Mouse (Mus musculus) cerebellum, adult 9-10 months (tissue): ENCODE measurements around the gene Olfr523.
A peak's percentile ranks its signal among the peaks of the same experiment; 100 is the strongest.

Experiments used
- DNase-seq: peaks from one replicate; pipeline ENCODE4 v3.0.0; 2022

Gene Olfr523

GRCm38 (mm10) chr7:140184206-140184605, 11.2 kb downstream of the Olfr523 start:
- no peak for DNase-seq

GRCm38 (mm10) chr7:140186646-140187620, 13.9 kb downstream of the Olfr523 start:
- no peak for DNase-seq

GRCm38 (mm10) chr7:140187721-140188390, 14.8 kb downstream of the Olfr523 start:
- DNase-seq = no peak

DNA sequence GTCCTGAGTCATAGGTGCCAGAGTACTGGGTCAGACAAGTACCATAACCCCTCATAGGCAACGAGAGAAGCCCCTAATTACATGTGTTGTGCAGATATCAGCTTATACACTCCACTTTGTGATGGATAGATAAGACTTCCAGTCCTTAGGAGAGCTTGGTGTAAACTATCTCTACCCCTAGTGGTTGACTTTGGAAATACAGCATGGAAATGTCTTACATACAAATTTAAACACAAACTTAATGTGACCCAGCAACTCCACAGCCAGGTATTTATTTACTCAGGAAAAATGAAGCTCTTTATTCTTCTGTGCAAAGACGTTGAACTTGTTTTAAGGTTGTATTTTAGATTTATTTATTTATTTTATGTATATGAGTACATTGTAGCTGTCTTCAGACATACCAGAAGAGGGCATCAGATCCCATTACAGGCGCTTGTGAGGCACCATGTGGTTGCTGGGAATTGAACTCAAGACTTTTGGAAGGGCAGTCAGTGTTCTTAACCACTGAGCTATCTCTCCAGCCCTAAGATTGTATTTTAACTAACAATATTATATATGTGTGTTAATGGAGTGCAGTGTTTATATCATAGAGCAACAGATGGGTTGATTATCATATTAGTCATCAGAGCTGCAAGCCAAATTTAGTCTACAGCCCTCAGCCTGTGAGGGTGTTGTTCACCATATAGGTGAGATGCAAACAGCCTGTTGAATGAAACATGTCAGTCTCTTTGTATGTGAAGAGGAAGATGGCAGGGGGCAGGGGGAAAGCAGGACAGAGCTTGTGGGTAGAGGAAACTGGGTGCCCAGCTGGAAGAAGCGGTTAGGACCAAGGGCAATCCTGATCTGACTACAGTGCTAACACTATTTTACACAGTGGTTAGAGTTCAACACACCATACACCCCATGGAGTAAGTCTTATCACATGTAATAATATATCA, 15.6 kb downstream of the Olfr523 start:
- DNase-seq = peak; percentile 24

GRCm38 (mm10) chr7:140190435-140190834, 17.4 kb downstream of the Olfr523 start:
- DNase-seq = no peak

DNA sequence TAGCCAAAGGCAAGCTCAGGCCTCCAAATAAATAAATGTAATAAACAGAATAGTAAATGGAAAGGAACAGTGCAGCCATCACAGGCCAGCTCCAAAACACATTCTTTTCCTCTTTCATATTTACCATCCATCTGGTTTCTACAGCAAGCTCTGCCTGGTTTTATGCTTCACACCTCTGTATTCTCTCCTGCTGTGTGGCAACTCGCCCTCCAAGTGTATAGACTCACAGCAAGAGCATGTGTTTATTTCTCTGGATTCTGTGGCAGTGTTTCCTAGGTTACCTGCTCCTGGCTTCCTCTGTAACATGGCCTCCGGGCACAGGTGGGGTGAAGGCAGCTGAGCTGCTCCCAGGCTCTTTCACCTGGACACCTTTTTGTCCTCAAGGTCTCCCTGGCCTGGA, 19.4 kb downstream of the Olfr523 start:
- no peak for DNase-seq

- no peak for DNase-seq
Measured at GRCm38 (mm10) chr7:140192851-140193250, 19.8 kb downstream of the Olfr523 start.

- DNase-seq = no peak
Measured at GRCm38 (mm10) chr7:140194031-140194430, 21.0 kb downstream of the Olfr523 start.

GRCm38 (mm10) chr7:140196002-140196401, 23.0 kb downstream of the Olfr523 start:
- no peak for DNase-seq

GRCm38 (mm10) chr7:140201090-140201489, 28.1 kb downstream of the Olfr523 start:
- DNase-seq = no peak

DNA sequence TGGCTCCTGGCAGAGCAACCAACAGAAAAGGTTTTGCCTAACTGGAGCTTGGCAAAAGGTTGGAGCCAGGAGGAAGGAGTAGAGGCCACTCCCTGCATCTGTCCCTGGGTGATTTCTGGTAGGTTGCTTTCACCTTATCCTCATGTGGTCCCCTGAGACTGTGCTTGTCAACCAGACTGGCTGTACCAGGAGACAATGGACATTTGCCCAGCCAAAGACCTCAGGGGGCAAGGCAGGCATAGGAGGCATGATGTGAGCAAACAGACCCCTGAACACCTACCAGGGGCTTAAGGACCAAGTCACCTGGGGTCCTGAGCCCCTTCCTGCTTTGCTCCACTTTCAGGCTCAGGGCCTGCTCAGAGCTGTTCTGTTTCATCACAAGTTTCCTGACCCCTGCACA, 32.8 kb downstream of the Olfr523 start, which contains the start of gene Olfr524:
Olfr524 (minus strand) TSS at position 101 of the 400 bp plus-strand sequence.
- no peak for DNase-seq

DNA sequence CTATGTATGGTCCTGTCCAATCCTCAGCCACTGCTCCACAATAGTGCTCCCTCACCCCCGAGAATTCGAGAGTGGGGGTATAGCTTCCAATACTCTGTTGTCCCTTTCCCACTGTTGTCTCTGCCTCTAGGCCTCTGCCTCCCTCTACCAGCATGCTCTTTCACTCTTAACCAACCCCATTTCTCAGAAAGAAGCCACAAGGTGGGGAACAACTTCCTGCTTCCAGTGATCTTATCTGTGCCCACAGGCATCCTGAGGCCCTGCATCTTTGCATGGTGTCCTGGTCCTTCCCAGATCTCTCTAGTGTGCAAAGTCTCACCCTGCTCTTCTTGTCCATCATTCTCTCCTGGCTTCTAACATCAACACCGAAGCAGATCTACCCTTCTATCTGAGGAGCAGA, 33.9 kb downstream of the Olfr523 start:
- DNase-seq = no peak

GRCm38 (mm10) chr7:140208153-140208552, 35.1 kb downstream of the Olfr523 start:
- DNase-seq = no peak

- no peak for DNase-seq
Measured at GRCm38 (mm10) chr7:140208677-140209076, 35.7 kb downstream of the Olfr523 start.

GRCm38 (mm10) chr7:140213841-140214240, 40.8 kb downstream of the Olfr523 start:
- no peak for DNase-seq

- no peak for DNase-seq
Measured at GRCm38 (mm10) chr7:140217967-140218366, 45.0 kb downstream of the Olfr523 start, which contains the start of gene Cd163l1. Cd163l1 (plus strand) TSS chr7:140218267.

DNA sequence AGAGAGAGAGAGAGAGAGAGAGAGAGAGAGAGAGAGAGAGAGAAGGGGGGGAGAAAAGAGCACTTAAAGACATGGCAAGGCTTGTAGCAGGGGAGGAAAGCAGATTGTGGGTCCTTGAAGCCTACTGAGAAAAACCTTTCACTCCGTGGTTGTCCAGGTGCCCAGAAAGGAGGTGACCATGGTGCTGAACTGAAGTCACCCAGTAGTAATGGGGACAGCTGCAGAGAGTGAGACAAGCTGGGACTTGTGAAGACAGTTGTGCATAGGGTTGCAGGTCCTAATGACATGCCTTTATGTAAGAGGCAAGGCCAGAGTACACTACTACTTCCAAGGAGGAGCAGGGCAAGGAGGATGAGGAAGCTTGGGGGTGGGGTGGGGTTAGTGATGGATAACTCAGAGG, 46.3 kb downstream of the Olfr523 start:
- no peak for DNase-seq

DNA sequence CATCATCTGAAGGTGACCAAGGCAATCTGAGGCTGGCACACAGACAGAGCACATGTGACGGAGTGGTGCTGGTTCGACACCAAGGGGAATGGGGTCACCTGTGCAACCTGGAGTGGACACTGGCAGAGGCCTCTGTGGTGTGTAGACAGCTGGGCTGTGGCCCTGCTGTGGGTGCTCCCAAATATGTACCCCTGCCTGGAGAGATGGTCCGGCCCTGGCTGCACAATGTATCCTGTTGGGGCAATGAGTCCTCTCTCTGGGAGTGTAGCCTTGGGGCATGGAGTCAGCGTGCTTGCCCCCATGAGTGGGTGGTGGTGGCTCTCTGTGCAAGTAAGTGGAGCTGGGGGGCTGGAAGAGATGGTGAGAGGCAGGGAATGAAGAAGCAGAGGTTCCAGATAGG, 47.4 kb downstream of the Olfr523 start:
- no peak for DNase-seq

GRCm38 (mm10) chr7:140224209-140224608, 51.2 kb downstream of the Olfr523 start:
- no peak for DNase-seq
